9 mouse cellular contexts compared by ENCODE assay signal in the genomic region with DNA sequence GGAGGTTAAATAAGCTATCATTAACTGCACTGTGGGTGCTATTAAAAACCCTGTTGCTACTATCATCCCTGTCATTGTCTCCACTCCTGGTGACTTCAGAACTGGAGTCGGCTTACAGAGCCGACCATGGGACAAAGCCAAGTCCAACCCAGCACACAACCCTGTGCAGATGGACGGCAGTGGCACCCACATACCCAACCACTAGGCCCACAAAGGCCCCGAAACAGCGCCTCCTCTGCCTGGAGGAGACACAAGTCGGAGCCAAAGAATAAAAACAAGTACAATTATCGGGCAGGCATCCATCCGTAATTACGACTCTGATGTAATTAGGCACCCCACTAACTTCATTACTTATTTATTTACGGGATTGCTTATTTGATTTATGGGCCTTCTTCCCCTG. TPM values are rescaled to one million over a fixed set of nuclear protein-coding genes. Genes with fewer than 3 reads are reported as not detected.
DNase-seq lines count a peak whose midpoint lies in the region; ATAC-seq and TF ChIP-seq lines count a peak whose summit lies in the region.
"Had no signal": no experiment of that assay in that cellular context is flagged by ENCODE, and none has a peak within 500 bp of the region (broad histone marks: within the 10 kb centered on the region; RNA-seq: fewer than 3 reads in every experiment).

No protein-coding gene starts in this region.

- H3K9ac ChIP-seq in embryonic facial prominence, embryonic 14.5 days (ENCODE audit: low read depth, low read length): no peak overlapping the region
- no peak overlapping the region for H3K9ac ChIP-seq in heart, embryonic 16.5 days (ENCODE audit: low read length)
- 0 out of 2 replicates have a peak overlapping the region, but pooled peaks have one; percentile 26 for H3K9ac ChIP-seq in midbrain, embryonic 16.5 days (ENCODE audit: low read depth, low read length)

- H3K4me2 ChIP-seq in embryonic facial prominence, embryonic 14.5 days (ENCODE audit: low read depth, low read length): peak overlapping the region; percentile 10; the same call in 1 of the 2 replicates
- H3K4me2 ChIP-seq in heart, embryonic 16.5 days (ENCODE audit: low read depth, low read length): no peak overlapping the region
- H3K4me2 ChIP-seq in midbrain, embryonic 16.5 days (ENCODE audit: low read length): no peak overlapping the region

- ATAC-seq in embryonic facial prominence, embryonic 14.5 days (ENCODE audit: low read depth): no peak
- no peak for ATAC-seq in heart, embryonic 16.5 days (replicated peaks; ENCODE audit: extremely low read depth, insufficient read depth, low FRiP score)
- no peak for ATAC-seq in midbrain, embryonic 16.5 days

- DNase-seq in left cerebral cortex, adult 2 months (ENCODE audit: extremely low spot score in 1 of 2, low spot score in 2 of 2): no peak
- no peak for DNase-seq in left cerebral cortex, adult 9 months (ENCODE audit: low spot score in 2 of 2)
- peak; percentile 41 for DNase-seq in embryonic facial prominence, embryonic 14.5 days (ENCODE audit: low spot score)
- DNase-seq in right cerebral cortex, adult 18-20 months: no peak
- no peak for DNase-seq in frontal cortex, postnatal 10 days (ENCODE audit: low spot score in 2 of 2)
- no peak for DNase-seq in layer of hippocampus, adult 11-12 months (ENCODE audit: low spot score)
- DNase-seq: cerebellum, adult 8-10 months had no signal

- WGBS in embryonic facial prominence, embryonic 14.5 days: 62% methylated on average over 10 of the region's 10 CpGs
- 67% methylated on average over 10 of the region's 10 CpGs for WGBS in heart, embryonic 16.5 days
- 60% methylated on average over 10 of the region's 10 CpGs for WGBS in midbrain, embryonic 16.5 days

- H3K36me3 ChIP-seq in embryonic facial prominence, embryonic 14.5 days (ENCODE audit: control insufficient read depth, insufficient read depth, low read length): no peaks in the 10 kb centered on the region; the same call in 1 of the 2 replicates
- H3K36me3 ChIP-seq in heart, embryonic 16.5 days (ENCODE audit: control insufficient read depth, insufficient read depth): no peaks in the 10 kb centered on the region
- H3K36me3 ChIP-seq in midbrain, embryonic 16.5 days (ENCODE audit: control insufficient read depth, insufficient read depth, low read length): no peaks in the 10 kb centered on the region

- H3K9me3 ChIP-seq in embryonic facial prominence, embryonic 14.5 days (ENCODE audit: control insufficient read depth, low read length): no peaks in the 10 kb centered on the region
- no peaks in the 10 kb centered on the region for H3K9me3 ChIP-seq in heart, embryonic 16.5 days (replicated peaks; ENCODE audit: control insufficient read depth, low read length)
- no peaks in the 10 kb centered on the region for H3K9me3 ChIP-seq in midbrain, embryonic 16.5 days (replicated peaks; ENCODE audit: control insufficient read depth, low read length, poor library complexity, severe bottlenecking)

- H3K4me3 ChIP-seq in left cerebral cortex, adult 2 months: no peak overlapping the region
- no peak overlapping the region for H3K4me3 ChIP-seq in embryonic facial prominence, embryonic 14.5 days (ENCODE audit: low read depth, low read length)
- H3K4me3 ChIP-seq in heart, embryonic 16.5 days (ENCODE audit: low read length): no peak overlapping the region
- no peak overlapping the region for H3K4me3 ChIP-seq in midbrain, embryonic 16.5 days (ENCODE audit: low read depth, low read length)

- peak; percentile 21 for TF ChIP-seq CTCF in left cerebral cortex, adult 2 months (IDR thresholded peaks at IDR 0.05)

- peaks cover 57% of the 10 kb centered on the region for H3K4me1 ChIP-seq in embryonic facial prominence, embryonic 14.5 days (ENCODE audit: control insufficient read depth, insufficient read depth, low read length)
- peaks cover 74% of the 10 kb centered on the region for H3K4me1 ChIP-seq in heart, embryonic 16.5 days (ENCODE audit: control insufficient read depth, insufficient read depth, low read length)
- peaks cover 40% of the 10 kb centered on the region for H3K4me1 ChIP-seq in midbrain, embryonic 16.5 days (ENCODE audit: control insufficient read depth, insufficient read depth, low read length)

- peak overlapping the region; percentile 77; the same call in 1 of the 2 replicates for H3K27ac ChIP-seq in left cerebral cortex, adult 2 months
- peak overlapping the region; percentile 59 for H3K27ac ChIP-seq in embryonic facial prominence, embryonic 14.5 days (replicated peaks; ENCODE audit: low read depth, low read length)
- peak overlapping the region; percentile 20 for H3K27ac ChIP-seq in heart, embryonic 16.5 days (ENCODE audit: low read length)
- H3K27ac ChIP-seq in midbrain, embryonic 16.5 days (ENCODE audit: low read length): peak overlapping the region; percentile 74

- no peaks in the 10 kb centered on the region for H3K27me3 ChIP-seq in embryonic facial prominence, embryonic 14.5 days (replicated peaks; ENCODE audit: control insufficient read depth, insufficient read depth, low read length)
- H3K27me3 ChIP-seq in heart, embryonic 16.5 days (ENCODE audit: control insufficient read depth, insufficient read depth, low read length): no peaks in the 10 kb centered on the region
- H3K27me3 ChIP-seq in midbrain, embryonic 16.5 days (ENCODE audit: control insufficient read depth, insufficient read depth, low read depth, low read length): no peaks in the 10 kb centered on the region

- intact Hi-C loops in left cerebral cortex, adult 2 months (cut with DNase I): no loop called here

RNA-seq across cellular contexts. Expression of gene Ncor2, which starts 30.8 kb away (rescaled TPM):
- total RNA-seq in left cerebral cortex, adult 2 months (2021): 100 to 1,000 TPM; 228 to 270 TPM
- 34.9 and 37.3 TPM in 2 replicates for polyA plus RNA-seq in embryonic facial prominence, embryonic 14.5 days (2014; fragmentation: Nextera tagmentation; extraction: Ambion mirVana)
- polyA plus RNA-seq in heart, embryonic 16.5 days (2015; fragmentation: Nextera tagmentation; extraction: Ambion mirVana): 17.6 and 19.1 TPM in 2 replicates
- polyA plus RNA-seq in midbrain, embryonic 16.5 days (2015; fragmentation: Nextera tagmentation; extraction: Ambion mirVana): 19.9 and 22.9 TPM in 2 replicates

Comparison
In these comparisons a context has a peak if more than half of its experiments do, and no peak if none do; other contexts are left out.
1. H3K27ac ChIP-seq: peak in every context shown above with its lines; median percentile 77 in left cerebral cortex, adult 2 months; 74 in midbrain, embryonic 16.5 days; 59 in embryonic facial prominence, embryonic 14.5 days; 20 in heart, embryonic 16.5 days.